Mouse (Mus musculus): Measurements from ENCODE around the gene Erbb4. TPM values are rescaled to one million over a fixed set of nuclear protein-coding genes. Genes with fewer than 3 reads are reported as not detected.

Erbb4 gene
- polyA plus RNA-seq, 1 experiment from 2014 or later: 8.6 TPM

- H3K27ac ChIP-seq (ENCODE audit: low read depth, low read length): no peak overlapping the region
- H3K27me3 ChIP-seq (ENCODE audit: control insufficient read depth, insufficient read depth, low read length): no peaks in the 10 kb centered on the region
- no peaks in the 10 kb centered on the region for H3K9me3 ChIP-seq (ENCODE audit: control insufficient read depth, low read length)
- ATAC-seq (ENCODE audit: low FRiP score) (no peak), DNase-seq (ENCODE audit: low spot score, missing footprints) (no peak)
- H3K9ac ChIP-seq (ENCODE audit: low read length): no peak overlapping the region
- WGBS: 92% methylated on average over 4 of the region's 4 CpGs
- H3K4me2 ChIP-seq: no peak overlapping the region
- no peaks in the 10 kb centered on the region for H3K36me3 ChIP-seq (ENCODE audit: control insufficient read depth, insufficient read depth, low read length)
- no peak overlapping the region for H3K4me3 ChIP-seq (ENCODE audit: low read depth, low read length)
- no peaks in the 10 kb centered on the region for H3K4me1 ChIP-seq (ENCODE audit: control insufficient read depth, insufficient read depth, low read length)
Observed at GRCm38 (mm10) chr1:68542942-68543341, 564.9 kb downstream of the Erbb4 start.

DNA sequence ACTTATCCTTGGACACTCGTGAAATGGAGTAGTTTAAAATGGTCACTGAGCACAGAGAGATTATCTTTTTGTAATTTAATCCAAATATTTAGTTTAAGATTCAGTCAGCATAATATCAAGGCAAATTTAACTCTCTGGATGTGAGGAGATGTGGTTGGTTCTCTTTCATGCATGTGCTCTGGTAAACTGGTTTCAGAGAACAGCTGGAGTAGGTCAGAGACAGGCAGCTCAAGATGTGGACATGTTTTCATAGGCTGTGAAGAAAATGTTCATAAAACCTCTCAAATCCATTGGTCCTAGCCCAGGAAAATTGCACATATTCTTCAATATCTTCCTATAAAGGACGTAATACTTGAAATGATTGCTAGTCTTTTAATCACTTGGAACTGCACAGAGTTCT, 590.0 kb downstream of the Erbb4 start:
- DNase-seq (ENCODE audit: low spot score, missing footprints) (no peak), ATAC-seq (ENCODE audit: low FRiP score) (no peak)
- H3K4me3 ChIP-seq (ENCODE audit: low read depth, low read length): no peak overlapping the region
- 85% methylated on average over 2 of the region's 2 CpGs for WGBS
- H3K9me3 ChIP-seq (ENCODE audit: control insufficient read depth, low read length): no peaks in the 10 kb centered on the region
- no peak overlapping the region for H3K27ac ChIP-seq (ENCODE audit: low read depth, low read length)
- H3K9ac ChIP-seq (ENCODE audit: low read length): no peak overlapping the region
- no peaks in the 10 kb centered on the region for H3K4me1 ChIP-seq (ENCODE audit: control insufficient read depth, insufficient read depth, low read length)
- H3K4me2 ChIP-seq: no peak overlapping the region
- H3K27me3 ChIP-seq (ENCODE audit: control insufficient read depth, insufficient read depth, low read length): no peaks in the 10 kb centered on the region
- no peaks in the 10 kb centered on the region for H3K36me3 ChIP-seq (ENCODE audit: control insufficient read depth, insufficient read depth, low read length)

GRCm38 (mm10) chr1:68503873-68504272, 604.0 kb downstream of the Erbb4 start:
- no peaks in the 10 kb centered on the region for H3K9me3 ChIP-seq (ENCODE audit: control insufficient read depth, low read length)
- no peaks in the 10 kb centered on the region for H3K4me1 ChIP-seq (ENCODE audit: control insufficient read depth, insufficient read depth, low read length)
- no peaks in the 10 kb centered on the region for H3K36me3 ChIP-seq (ENCODE audit: control insufficient read depth, insufficient read depth, low read length)
- no peak overlapping the region for H3K27ac ChIP-seq (ENCODE audit: low read depth, low read length)
- DNase-seq (ENCODE audit: low spot score, missing footprints) (no peak), ATAC-seq (ENCODE audit: low FRiP score) (no peak)
- H3K4me2 ChIP-seq: no peak overlapping the region
- 81% methylated on average over 1 of the region's 1 CpGs for WGBS
- no peak overlapping the region for H3K9ac ChIP-seq (ENCODE audit: low read length)
- H3K4me3 ChIP-seq (ENCODE audit: low read depth, low read length): no peak overlapping the region
- no peaks in the 10 kb centered on the region for H3K27me3 ChIP-seq (ENCODE audit: control insufficient read depth, insufficient read depth, low read length)

DNA sequence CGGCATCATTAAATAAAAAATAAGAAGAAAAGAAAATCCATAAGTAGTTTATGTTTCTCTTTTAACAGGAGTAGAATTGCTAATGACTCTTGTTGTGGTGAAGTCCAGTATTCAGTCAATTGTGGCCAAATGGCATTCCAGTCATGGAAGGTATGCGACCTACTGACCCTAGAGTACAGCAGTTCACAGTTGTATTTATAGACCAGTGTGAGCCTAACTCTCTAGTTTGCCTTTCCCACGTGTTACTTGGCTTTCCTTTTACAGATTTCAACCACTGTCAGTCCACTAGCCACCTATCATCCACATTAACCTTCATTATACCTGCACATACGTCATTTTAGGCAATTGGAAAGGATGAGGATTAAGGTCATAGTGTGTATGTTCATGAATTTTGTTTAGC, 606.3 kb downstream of the Erbb4 start:
- no peaks in the 10 kb centered on the region for H3K36me3 ChIP-seq (ENCODE audit: control insufficient read depth, insufficient read depth, low read length)
- no peak overlapping the region for H3K9ac ChIP-seq (ENCODE audit: low read length)
- H3K27me3 ChIP-seq (ENCODE audit: control insufficient read depth, insufficient read depth, low read length): no peaks in the 10 kb centered on the region
- DNase-seq (ENCODE audit: low spot score, missing footprints) (peak; percentile 71), ATAC-seq (ENCODE audit: low FRiP score) (no peak)
- WGBS: 37% methylated on average over 4 of the region's 4 CpGs
- no peaks in the 10 kb centered on the region for H3K9me3 ChIP-seq (ENCODE audit: control insufficient read depth, low read length)
- H3K4me1 ChIP-seq (ENCODE audit: control insufficient read depth, insufficient read depth, low read length): no peaks in the 10 kb centered on the region
- no peak overlapping the region for H3K4me2 ChIP-seq
- no peak overlapping the region for H3K4me3 ChIP-seq (ENCODE audit: low read depth, low read length)
- H3K27ac ChIP-seq (ENCODE audit: low read depth, low read length): no peak overlapping the region

GRCm38 (mm10) chr1:68466390-68466960, 641.4 kb downstream of the Erbb4 start:
- Histone ChIP-seq H3K27me3 (ENCODE audit: control insufficient read depth, insufficient read depth, low read length) (no peaks in the 10 kb centered on the region), H3K4me3 (ENCODE audit: low read depth, low read length) (no peak overlapping the region), H3K9me3 (ENCODE audit: control insufficient read depth, low read length) (no peaks in the 10 kb centered on the region), H3K36me3 (ENCODE audit: control insufficient read depth, insufficient read depth, low read length) (no peaks in the 10 kb centered on the region), H3K27ac (ENCODE audit: low read depth, low read length) (no peak overlapping the region), H3K9ac (ENCODE audit: low read length) (no peak overlapping the region), H3K4me2 (no peak overlapping the region), H3K4me1 (ENCODE audit: control insufficient read depth, insufficient read depth, low read length) (no peaks in the 10 kb centered on the region)
- ATAC-seq (ENCODE audit: low FRiP score): no peak
- DNase-seq (ENCODE audit: low spot score, missing footprints): no peak

GRCm38 (mm10) chr1:68451274-68451673, 656.6 kb downstream of the Erbb4 start:
- H3K9me3 ChIP-seq (ENCODE audit: control insufficient read depth, low read length): no peaks in the 10 kb centered on the region
- DNase-seq (ENCODE audit: low spot score, missing footprints) (no peak), ATAC-seq (ENCODE audit: low FRiP score) (no peak)
- H3K4me3 ChIP-seq (ENCODE audit: low read depth, low read length): no peak overlapping the region
- H3K4me1 ChIP-seq (ENCODE audit: control insufficient read depth, insufficient read depth, low read length): peaks cover 4% of the 10 kb centered on the region; the same call in 1 of the 2 replicates
- H3K4me2 ChIP-seq: no peak overlapping the region
- H3K36me3 ChIP-seq (ENCODE audit: control insufficient read depth, insufficient read depth, low read length): no peaks in the 10 kb centered on the region
- WGBS: 89% methylated on average over 1 of the region's 1 CpGs
- H3K27ac ChIP-seq (ENCODE audit: low read depth, low read length): no peak overlapping the region
- no peak overlapping the region for H3K9ac ChIP-seq (ENCODE audit: low read length)
- no peaks in the 10 kb centered on the region for H3K27me3 ChIP-seq (ENCODE audit: control insufficient read depth, insufficient read depth, low read length)

GRCm38 (mm10) chr1:68424336-68424983, 683.4 kb downstream of the Erbb4 start:
- ATAC-seq (ENCODE audit: low FRiP score) (no peak), DNase-seq (ENCODE audit: low spot score, missing footprints) (peak; percentile 76)
- Histone ChIP-seq H3K27me3 (ENCODE audit: control insufficient read depth, insufficient read depth, low read length) (no peaks in the 10 kb centered on the region), H3K9me3 (ENCODE audit: control insufficient read depth, low read length) (no peaks in the 10 kb centered on the region), H3K4me2 (no peak overlapping the region), H3K27ac (ENCODE audit: low read depth, low read length) (no peak overlapping the region), H3K9ac (ENCODE audit: low read length) (no peak overlapping the region), H3K4me3 (ENCODE audit: low read depth, low read length) (no peak overlapping the region), H3K4me1 (ENCODE audit: control insufficient read depth, insufficient read depth, low read length) (no peaks in the 10 kb centered on the region), H3K36me3 (ENCODE audit: control insufficient read depth, insufficient read depth, low read length) (no peaks in the 10 kb centered on the region)
- WGBS: 81% methylated on average over 5 of the region's 5 CpGs

DNA sequence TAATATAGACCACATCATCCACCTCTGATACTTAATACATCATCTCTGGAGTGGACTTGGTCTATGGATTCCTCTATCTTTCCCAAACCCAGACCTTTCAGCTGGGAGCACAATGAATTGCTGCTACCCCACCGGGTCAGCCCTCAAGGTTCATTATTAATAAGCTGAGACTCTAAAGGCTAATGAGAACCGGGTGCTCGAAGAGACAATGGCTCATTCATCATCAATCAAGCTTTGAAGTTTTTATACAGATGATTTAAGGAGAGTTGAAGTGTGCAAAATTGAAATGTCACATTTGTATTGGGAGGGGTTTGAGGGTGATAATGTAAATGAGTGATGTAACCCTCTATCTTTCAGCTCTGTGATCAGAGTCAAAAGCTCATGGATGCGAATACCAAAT, 706.7 kb downstream of the Erbb4 start:
- H3K36me3 ChIP-seq (ENCODE audit: control insufficient read depth, insufficient read depth, low read length): no peaks in the 10 kb centered on the region
- WGBS: 36% methylated on average over 4 of the region's 4 CpGs
- no peak overlapping the region for H3K4me3 ChIP-seq (ENCODE audit: low read depth, low read length)
- no peak overlapping the region for H3K27ac ChIP-seq (ENCODE audit: low read depth, low read length)
- H3K9ac ChIP-seq (ENCODE audit: low read length): no peak overlapping the region
- ATAC-seq (ENCODE audit: low FRiP score) (peak; percentile 54; the same call in 1 of the 2 replicates), DNase-seq (ENCODE audit: low spot score, missing footprints) (no peak)
- H3K27me3 ChIP-seq (ENCODE audit: control insufficient read depth, insufficient read depth, low read length): no peaks in the 10 kb centered on the region
- no peak overlapping the region for H3K4me2 ChIP-seq
- no peaks in the 10 kb centered on the region for H3K9me3 ChIP-seq (ENCODE audit: control insufficient read depth, low read length)
- H3K4me1 ChIP-seq (ENCODE audit: control insufficient read depth, insufficient read depth, low read length): no peaks in the 10 kb centered on the region

- Histone ChIP-seq H3K9me3 (ENCODE audit: control insufficient read depth, low read length) (no peaks in the 10 kb centered on the region), H3K9ac (ENCODE audit: low read length) (no peak overlapping the region), H3K4me1 (ENCODE audit: control insufficient read depth, insufficient read depth, low read length) (no peaks in the 10 kb centered on the region), H3K27me3 (ENCODE audit: control insufficient read depth, insufficient read depth, low read length) (no peaks in the 10 kb centered on the region), H3K27ac (ENCODE audit: low read depth, low read length) (no peak overlapping the region), H3K4me2 (no peak overlapping the region), H3K4me3 (ENCODE audit: low read depth, low read length) (no peak overlapping the region), H3K36me3 (ENCODE audit: control insufficient read depth, insufficient read depth, low read length) (no peaks in the 10 kb centered on the region)
- DNase-seq (ENCODE audit: low spot score, missing footprints): no peak
- ATAC-seq (ENCODE audit: low FRiP score): no peak
- WGBS: 88% methylated on average over 2 of the region's 2 CpGs
Observed at GRCm38 (mm10) chr1:68371531-68371930, 736.3 kb downstream of the Erbb4 start.

Data from midbrain, embryonic 11.5 days (tissue).